Mouse (Mus musculus) ovary, postnatal 36 days (tissue): ENCODE measurements around the gene Olfr329-ps.
"Not testable (repeated sequence)": the region's sequence is repeated elsewhere in the genome, so short reads cannot be mapped to it uniquely, and the experiment has no call there.

Experiments used
- DNase-seq: peaks from one replicate; pipeline ENCODE4 v3.0.0; 2022; ENCODE audit warnings: low spot score, mixed read lengths

Gene Olfr329-ps

GRCm38 (mm10) chr11:58546322-58546721 lies at the start of gene Olfr329-ps:
Gene Olfr329-ps, minus strand, starts transcription at chr11:58546422.
- DNase-seq, result no peak

- DNase-seq, result no peak
Observed at GRCm38 (mm10) chr11:58594814-58595213, 48.6 kb upstream of the Olfr329-ps start, which contains the start of gene Olfr324. Gene Olfr324, plus strand, starts transcription at chr11:58595114.

GRCm38 (mm10) chr11:58588620-58589250 lies 42.5 kb upstream of the Olfr329-ps start:
- no peak for DNase-seq

GRCm38 (mm10) chr11:58587898-58588348 lies 41.7 kb upstream of the Olfr329-ps start:
- peak; percentile 47 for DNase-seq

- no peak for DNase-seq
Observed at GRCm38 (mm10) chr11:58578636-58579035, 32.4 kb upstream of the Olfr329-ps start.

- no peak for DNase-seq
Observed at GRCm38 (mm10) chr11:58577430-58577829, 31.2 kb upstream of the Olfr329-ps start, which contains the start of gene Olfr325. Gene Olfr325, plus strand, starts transcription at chr11:58577730.

- DNase-seq, result no peak
Observed at GRCm38 (mm10) chr11:58570405-58570804, 24.2 kb upstream of the Olfr329-ps start, which contains the start of gene Olfr224. Gene Olfr224, minus strand, starts transcription at chr11:58570553.

- no peak for DNase-seq
Observed at GRCm38 (mm10) chr11:58555536-58555935, 9.3 kb upstream of the Olfr329-ps start, which contains the start of gene Olfr328. Gene Olfr328, minus strand, starts transcription at chr11:58555636.

GRCm38 (mm10) chr11:58534736-58535135 lies 11.5 kb downstream of the Olfr329-ps start, which contains the start of gene Olfr330:
Gene Olfr330, minus strand, starts transcription at chr11:58534836.
- not testable (repeated sequence) for DNase-seq

- DNase-seq, result peak; percentile 15
Observed at GRCm38 (mm10) chr11:58519756-58520155, 26.5 kb downstream of the Olfr329-ps start.

- peak; percentile 68 for DNase-seq
Observed at GRCm38 (mm10) chr11:58518916-58519315, 27.3 kb downstream of the Olfr329-ps start.

GRCm38 (mm10) chr11:58509058-58509457 lies 37.2 kb downstream of the Olfr329-ps start:
- DNase-seq, result not testable (repeated sequence)

GRCm38 (mm10) chr11:58502472-58502871 lies 43.8 kb downstream of the Olfr329-ps start, which contains the start of gene Olfr331:
Gene Olfr331, minus strand, starts transcription at chr11:58502572.
- DNase-seq, result not testable (repeated sequence)

GRCm38 (mm10) chr11:58499290-58499689 lies 46.9 kb downstream of the Olfr329-ps start:
- DNase-seq, result no peak

- no peak for DNase-seq
Observed at GRCm38 (mm10) chr11:58498761-58499160, 47.5 kb downstream of the Olfr329-ps start.

- no peak for DNase-seq
Observed at GRCm38 (mm10) chr11:58492455-58492854, 53.8 kb downstream of the Olfr329-ps start, which contains the start of gene Olfr332. Gene Olfr332, minus strand, starts transcription at chr11:58492555.
